Mouse (Mus musculus) urinary bladder, postnatal 10 days (tissue): ENCODE results near the gene Ptpru.

Experiments
- DNase-seq: peaks from one replicate; pipeline ENCODE4 v3.0.0; 2022; ENCODE audit warnings: low spot score

Ptpru gene

DNA sequence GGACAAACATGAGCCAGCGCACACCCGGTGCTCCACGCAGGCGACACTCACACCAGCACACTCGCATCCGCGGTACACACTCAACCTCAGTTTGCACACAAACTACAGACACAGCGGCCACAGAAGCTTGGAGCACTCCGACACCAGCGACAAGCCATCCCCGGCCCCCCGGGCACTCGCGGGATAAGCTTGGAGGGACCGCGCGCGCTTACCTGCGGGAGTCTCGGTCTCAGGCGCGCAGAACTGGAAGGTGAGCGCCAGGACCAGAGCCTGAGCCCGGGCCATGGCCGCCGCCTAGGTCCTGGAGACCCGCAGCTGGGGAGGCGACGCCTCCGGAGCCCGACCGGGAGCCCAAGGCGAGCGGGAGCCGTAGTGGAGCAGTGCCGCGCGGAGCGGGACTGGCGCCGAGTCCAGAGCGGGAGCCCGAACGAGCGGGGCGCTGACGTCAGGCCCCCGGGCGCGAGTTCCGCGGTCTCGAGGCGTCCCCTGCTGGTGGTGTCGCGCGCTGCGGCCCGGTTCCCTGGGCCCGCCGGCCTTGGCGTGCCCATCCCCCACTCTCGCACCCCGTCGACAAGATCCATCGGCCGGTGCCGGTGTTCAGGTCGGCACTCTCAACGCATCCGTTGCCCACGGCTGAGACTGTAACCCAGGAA, at the start of gene Ptpru:
Gene Ptpru (minus strand): TSS at position 417 of the 653 bp plus-strand sequence.
- peak; percentile 89 for DNase-seq

DNA sequence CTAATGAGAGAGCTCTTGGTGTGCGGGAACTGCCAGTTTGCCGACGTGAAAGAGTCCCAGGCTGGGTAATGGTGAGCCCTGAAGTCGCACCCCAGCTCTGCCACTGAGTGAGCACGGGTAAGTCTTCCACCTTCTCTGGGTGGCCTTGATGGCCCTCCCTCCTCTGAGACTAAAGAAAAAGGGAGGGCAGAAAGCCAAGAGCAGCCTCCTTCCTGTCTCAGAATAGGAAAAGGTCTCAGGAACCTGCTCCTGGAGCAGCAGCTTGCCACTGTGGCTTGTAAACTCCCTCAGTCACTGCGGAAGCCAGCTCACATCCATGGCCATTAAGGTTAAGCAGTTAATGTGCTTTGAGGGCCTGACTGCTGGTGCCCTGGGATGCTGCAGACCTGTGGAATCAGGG, 47.3 kb upstream of the Ptpru start:
- no peak for DNase-seq

DNA sequence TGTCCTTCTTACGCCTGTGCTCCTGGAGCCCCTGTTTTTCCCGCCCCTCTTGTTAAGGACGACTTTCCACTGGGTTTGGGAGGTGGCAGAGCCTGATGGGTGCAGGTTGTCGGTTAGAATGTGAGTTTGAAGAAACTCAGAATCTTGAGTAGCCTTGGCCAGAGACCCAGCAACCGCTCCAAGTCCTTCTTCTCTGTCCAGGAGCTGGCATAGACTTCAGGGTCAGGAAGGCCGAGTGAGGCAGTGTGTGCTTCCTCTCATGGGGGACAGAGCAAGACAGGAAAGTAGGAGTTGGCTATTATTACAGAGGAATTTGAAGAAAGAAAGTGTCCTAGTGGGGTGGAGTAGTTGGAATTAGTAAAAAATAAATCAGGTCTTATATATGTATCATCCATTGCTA, 45.5 kb upstream of the Ptpru start:
- DNase-seq, result no peak

DNA sequence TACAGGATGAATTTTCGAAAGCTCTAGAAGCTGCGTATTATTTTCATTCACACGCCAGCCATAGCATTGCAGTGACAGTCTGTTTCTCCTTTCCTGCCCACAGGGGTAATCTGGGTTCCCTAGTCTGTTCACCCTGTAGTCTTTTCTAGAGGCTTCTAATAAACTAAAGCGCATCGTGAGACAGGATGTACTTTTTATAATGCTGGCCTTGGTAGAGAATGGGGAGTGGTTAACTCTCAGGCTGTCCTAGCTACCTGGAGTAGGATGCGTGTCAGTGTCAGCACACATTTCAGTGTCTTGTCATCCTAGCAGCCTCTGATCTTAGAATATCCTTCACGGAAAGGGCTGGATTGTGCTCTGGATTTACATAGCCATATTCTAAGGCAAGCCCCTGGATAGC, 43.2 kb upstream of the Ptpru start:
- DNase-seq, result no peak

DNA sequence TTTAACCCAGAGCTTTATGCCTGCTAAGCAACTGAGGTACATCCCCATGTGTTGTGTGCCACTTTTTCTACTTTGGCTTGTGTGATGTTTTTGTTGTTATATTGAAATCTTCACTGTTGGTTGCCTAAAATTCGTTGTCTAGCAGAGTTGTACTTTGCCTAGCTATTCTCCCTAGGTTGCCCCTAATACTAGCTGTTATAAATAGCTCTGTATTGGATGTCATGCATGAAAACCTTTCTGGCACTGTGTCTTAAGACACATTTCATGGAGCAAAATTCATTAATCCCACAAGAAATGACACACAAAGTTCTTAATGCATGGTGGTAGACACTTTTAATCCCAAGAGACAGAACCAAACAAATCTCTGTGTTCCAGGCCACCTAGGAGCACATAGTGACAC, 41.6 kb upstream of the Ptpru start:
- DNase-seq, result no peak

DNA sequence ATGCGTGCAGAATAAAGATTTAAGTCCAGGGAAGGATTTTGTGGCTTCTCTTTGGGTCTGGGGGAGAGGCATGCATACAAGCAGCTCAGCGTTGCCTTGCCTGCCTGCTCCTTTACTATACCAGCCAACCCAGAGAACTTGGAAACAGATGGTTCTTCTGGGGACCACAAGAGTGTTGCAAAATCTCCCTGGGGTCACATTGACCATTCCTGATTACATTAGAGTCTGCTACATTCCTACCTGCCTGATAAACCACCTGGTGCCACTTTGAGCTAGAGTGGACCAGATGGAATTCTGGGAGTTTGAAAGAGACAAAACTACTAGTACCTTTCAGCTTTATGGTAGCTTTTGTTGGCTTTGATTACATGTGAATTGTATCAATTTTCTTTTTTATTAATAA, 38.7 kb upstream of the Ptpru start:
- no peak for DNase-seq

DNA sequence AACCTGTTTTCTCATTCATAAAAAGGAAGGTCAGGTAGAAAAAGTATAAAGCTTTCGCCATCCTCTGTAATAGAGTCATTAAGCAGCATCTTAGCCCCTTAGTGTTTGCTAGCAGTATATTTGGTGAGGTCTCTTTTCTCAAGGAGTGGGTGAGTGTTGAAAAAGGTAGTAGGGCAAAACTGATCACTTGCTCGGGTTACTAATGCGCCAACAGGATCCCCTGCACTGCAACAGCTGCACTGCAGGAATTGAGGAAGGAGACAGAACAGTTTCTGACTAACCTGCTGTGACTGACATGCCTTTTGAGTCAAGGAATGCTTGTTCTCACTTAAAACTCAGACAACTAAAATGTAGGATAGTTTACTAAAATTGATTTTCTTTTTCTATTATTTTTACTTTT, 37.2 kb upstream of the Ptpru start:
- no peak for DNase-seq

DNA sequence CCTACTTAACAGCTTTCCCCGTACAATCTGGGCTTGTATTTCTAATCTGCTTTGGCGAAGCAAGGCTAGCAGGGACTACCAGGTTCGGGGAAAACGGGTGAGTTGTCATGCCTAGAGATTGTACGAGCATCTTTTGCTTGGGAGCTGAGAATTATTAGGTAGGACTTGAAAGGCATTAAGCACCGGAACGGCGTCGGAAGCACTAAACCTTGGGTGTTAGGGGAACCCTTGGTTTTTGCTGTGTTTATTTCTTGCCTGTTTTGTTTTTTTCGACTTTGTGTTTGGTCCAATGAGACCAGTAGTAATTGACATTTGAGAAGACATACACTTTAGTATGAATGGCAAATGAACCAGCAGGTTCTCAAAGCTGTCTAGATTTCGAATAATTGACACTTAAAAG, 36.5 kb upstream of the Ptpru start:
- no peak for DNase-seq

DNA sequence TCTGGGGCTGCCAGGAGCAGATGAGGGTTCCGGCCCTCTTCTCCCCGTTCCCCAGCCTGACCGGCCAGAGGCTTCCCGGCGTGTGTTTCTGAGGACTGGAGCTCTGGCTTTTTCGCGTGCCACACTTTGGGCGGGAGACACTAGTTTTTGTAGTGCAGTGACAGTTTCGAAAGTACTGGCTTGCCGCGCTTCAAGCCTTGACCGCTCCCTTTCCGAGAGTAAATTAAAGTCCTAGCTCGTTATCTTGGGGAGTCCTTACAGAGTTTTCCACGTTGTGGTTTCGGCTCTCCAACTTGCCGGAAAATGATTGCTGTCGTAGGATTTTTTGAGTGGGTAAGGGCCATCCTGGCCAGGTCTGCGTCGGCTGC, 36.1 kb upstream of the Ptpru start:
- DNase-seq, result no peak

DNA sequence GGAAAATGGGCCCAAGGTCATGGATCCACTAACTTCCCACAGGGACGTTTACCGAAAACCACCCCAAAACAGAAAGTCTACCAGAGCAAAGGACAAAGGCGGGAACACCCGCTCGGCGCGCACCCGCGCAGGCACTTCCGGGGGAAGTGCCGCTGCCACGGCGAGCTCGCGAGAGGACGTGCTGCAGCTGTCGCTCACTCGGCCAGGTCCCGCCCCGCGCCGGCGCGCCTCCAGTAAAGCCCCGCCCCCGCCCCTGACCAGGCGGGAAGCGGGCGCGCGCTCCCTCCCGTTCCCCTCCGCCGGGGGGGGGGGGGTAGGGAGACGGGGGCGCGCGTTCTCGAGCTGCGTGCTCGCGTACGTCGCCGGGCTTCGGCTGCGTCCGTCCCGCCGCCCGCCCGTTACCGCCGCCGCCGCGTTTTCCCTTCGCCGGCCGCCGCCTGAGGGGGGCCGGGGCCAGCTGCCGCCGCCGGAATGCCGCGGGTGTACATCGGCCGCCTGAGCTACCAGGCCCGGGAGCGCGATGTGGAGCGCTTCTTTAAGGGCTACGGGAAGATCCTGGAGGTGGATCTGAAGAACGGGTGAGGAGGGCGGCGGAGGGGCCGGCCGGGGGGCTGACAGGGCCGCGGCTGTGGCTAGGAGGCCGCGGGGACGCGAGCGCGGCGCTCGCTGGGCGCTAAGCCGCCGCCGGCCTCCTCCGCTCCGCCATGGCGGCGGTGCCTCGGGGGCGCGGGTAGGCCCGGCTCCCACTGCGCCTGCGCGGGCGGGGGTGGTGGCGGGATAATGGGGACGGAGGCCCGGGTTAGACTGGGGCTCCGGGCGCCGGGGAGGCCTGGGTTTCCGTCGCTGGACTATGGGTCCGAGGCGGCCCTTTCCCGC, 35.4 kb upstream of the Ptpru start, which contains the start of gene Srsf4:
Gene Srsf4 (plus strand): TSS at position 325 of the 876 bp plus-strand sequence.
- DNase-seq, result peak; percentile 68

DNA sequence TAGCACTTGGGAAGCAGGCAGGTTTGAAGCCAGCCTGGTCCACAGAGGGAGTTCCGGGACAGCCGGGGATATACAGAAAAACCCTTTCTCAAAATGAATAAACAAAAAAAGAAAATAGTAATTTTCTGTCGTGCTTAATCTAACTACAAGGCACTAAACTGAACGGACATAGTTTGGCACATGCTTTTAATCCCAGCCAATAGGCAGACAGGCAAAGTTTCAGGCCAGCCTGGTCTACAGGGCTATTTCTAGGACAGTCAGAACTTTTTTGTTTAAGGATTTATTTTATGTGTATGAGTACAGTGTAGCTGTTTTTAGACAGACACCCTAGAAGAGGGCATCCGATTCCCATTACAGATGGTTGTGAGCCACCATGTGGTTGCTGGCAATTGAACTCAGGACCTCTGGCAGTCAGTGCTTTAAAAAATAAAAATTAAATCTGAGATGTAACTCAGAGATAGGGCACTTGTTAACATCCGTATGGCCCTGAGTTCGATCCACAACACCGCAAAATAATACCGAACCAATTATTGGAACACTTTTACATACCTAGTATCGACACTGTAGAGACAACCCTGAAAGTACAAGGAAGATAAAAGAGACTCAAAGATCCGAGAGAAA, 34.7 kb upstream of the Ptpru start:
- DNase-seq, result no peak

DNA sequence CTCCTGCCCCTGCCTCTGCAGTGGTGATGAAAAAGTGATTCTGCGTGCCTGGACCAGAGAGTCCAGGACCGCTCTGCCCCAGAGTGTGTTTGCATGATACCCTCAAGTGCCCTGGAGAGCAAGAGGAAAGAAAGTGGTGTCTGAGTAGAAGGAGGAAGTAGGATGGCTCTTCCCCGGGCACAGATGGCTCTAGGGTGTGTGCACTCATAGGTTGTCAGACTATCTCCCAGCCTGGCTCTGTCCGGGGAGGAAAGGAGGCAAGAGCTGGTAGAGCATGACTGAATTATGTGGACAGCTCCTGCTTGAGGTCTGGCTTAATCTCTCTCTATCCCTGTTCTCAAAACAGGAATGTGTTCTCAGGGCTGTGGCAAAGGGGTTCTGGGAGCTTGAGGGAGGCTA, 23.3 kb upstream of the Ptpru start:
- no peak for DNase-seq

DNA sequence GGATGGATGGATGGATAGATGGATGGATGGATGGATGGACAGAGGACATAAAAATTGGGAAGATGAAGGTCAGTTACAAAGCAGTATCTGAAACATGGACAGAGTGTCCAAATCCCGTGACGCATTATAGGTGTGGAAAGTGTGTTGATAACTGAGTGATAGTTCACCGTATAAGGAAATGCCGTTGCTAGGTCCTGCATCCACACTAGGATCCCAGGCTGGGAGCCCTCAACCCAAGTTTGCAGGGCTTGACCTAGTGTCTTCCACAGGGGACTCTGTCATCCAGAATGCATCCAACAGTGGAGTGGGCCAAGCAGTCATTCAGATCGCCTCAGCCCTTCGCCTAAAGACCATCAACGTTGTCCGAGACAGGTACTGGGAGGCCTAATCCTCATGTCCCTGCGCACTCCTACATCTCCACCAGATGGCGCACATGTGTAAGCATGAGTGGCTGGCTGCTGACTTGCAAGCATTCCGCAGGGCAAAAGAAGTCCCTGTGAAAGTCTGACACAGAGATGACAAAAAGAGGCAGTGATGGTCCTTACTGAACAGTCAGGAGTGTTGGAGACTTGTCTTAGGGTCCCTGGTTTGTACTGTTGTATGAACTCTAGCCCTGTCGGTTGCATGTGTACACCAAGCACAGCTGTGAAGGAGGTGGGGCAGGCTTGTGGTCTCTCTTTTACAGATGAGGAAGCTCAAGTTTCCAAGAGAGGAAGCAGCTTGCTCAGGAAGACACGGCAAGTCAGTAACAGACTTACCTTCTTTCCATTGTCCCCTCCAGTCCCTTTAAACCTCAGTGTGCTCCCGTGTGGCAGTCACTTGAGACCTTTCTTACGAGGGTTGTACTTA, 22.6 kb upstream of the Ptpru start:
- no peak for DNase-seq

DNA sequence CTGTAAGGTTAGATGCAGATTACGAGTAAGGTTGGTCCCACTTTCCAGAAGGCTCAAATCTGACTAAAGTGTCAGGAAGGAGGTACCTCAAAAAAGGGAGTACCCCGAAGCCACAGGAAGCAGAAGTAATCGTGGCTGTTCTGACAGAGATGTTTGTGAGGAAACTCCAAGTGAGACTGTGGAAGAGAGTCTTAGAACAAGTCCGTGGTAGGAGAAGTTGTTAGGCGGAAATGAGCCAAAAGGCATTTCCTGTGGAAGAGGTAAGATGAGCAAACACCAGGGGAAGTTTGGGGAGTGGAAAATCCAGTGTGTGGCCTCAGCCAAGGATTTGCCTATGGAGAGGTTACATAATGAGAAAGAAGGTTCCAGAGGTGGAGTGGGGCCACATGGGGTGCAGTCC, 16.9 kb upstream of the Ptpru start:
- no peak for DNase-seq

DNA sequence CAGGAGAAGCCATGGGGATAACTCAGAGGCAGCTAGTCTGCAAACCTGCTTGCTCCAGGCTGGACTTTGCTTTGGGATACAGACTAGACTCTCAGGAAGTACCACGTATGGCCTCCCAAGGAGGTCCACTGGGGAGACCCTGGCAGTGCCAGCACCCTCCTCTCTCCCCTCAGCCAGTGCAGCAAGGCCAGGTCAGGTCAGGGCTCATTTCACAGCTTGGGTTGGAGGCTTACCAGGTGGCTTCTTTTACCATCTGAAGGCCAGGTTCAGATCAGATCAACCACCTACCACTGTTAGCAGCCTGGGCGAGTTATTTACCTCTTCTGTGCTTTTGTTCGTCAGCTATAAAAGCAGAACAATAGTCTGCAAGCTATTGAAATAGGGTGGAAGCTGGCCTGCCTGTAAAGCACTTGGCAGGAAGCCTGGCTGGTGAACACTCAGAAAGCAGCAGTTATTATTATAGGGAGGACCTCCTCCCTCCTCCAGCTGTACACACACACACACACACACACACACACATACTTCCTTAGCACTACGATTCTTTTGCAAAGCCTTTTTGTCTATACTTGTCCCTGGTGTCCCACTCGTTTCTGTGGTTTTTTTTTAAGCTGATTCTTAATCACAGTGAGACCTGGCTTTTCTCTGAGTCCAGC, 12.0 kb upstream of the Ptpru start:
- DNase-seq, result no peak

DNA sequence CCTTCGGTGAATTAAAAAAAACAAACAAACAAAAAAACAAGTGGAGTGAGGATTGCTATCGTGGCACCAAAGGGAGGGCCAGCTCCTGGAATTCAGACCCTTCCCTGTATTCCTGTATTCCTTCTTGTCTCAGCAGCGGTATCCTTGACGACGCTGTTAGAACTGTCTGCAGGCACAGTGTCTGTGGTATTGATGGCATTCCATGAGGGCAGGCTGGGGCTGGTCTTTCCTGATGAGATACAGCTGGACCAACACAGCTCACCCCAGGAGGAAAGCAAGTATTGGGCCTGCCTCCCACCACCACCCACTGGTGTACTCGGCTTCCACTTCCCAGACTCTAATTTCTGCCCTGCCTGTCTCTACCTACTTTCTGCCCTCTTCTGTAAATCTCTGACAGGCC, 10.0 kb upstream of the Ptpru start:
- DNase-seq, result no peak

DNA sequence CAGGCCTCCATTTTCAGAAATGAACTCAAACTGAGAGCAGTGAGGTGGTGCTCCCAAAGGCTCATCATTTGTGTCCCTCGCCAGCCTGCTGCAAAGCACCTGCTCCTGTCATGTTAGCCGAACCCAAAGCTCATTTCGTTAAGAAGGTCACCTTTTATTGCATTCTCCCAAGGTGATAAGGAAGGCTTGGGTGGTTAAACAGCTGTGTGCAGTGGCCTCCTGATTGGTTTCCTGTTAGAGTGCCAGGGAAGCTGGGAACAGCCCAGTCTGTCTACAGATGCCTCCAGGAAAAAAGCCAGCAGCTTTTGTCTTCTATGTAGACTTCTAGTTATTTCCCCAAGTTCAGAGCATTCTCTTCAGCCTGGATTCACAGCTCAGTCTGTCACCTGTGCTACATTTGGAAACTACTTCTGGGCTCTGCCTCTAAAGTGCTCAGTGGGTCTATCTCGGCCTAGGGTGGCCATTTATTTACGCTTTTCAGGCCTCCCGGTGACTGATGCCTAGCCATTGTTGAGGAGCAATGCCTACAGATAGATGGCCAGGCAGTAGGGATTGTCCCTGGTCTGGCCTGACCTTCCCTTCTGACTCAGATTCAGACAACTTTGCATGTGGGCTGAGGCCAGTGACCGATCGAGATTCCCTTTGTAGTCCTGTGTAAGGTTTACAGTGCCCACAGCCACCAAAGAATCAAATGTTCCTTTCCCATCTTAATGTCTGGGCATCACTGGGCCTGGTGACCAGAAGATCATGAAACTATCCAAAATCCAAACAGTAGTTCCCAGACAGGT, 8.1 kb upstream of the Ptpru start:
- no peak for DNase-seq

DNA sequence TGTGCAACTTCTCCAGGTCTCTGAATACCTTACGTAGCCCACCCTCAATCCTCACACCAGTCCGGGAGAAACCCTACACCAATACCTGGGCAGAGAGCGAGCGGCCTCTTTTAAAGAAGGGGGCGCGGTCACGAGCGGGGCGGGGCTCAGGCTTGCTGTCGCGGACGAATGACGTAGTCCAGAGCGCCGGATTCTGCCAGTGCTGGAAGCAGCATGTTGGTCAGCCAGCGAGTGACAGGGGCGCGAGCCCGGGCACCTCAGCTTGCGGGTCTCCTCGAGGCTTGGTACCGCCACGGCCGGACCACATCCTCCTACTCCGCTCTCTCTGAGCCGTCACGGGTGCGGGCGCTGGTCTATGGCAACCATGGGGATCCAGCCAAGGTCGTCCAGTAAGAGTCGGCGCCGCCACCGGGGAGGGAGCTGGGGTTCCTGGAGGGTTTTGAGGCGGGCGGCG, 5.2 kb upstream of the Ptpru start, which contains the start of gene Mecr:
Gene Mecr (plus strand): TSS at position 181 of the 454 bp plus-strand sequence.
- DNase-seq, result peak; percentile 91

DNA sequence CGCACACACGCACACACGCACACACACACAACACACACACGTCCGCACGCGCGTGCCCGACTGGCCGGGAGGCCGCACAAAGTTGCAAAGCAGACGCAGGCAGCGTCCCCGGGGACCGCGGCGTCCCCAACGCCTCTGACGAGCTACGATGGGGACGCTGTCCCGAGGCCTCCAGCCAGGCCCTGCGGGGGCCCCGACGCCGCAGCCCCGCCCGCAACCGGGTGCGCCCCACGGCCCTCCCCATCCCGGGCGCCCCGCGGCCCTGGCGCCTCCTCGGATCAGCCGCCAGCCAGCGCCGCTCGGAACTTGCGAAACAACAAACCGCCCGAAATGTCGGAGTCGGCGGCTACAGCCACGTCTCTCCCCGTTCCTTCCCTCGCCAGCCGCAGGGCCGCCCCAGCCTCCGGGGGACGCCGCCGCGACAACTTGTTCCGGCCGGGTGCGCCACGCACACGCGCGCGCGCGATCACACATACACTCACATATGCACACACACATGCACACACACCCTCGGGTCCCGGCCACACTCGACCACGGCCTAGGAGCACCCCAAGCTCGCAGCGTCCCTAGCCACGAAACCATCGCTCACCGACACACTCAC, 1.1 kb downstream of the Ptpru start:
- no peak for DNase-seq

DNA sequence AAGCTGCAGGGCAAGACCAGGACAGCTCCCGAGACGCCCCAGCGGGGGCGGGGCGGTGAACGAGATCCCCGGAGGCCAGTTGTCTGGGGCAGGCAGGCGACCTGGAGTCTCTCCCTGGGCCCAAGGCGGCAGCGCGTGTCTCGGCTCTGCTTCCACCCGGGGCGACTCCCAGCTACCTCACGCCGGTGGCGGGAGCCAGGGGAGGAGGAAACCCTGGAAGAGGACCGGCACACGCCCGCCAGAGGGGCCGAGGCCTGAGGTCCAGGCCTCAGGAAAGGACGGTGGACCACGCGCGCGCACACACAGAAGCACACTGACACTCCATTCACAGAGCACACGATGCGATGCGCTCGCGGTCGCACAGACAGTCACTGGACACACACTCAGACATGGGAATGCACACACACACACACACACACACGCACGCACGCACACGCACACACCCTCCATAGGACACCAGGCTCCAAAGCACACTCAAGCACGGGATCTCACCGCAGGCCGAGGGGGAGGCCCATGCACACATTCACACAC, 1.7 kb downstream of the Ptpru start:
- no peak for DNase-seq
